Mouse (Mus musculus) bone marrow macrophage, adult 2 months (primary cell): ENCODE results near the gene H2-T23. TPM values are rescaled to one million over a fixed set of nuclear protein-coding genes. Genes with fewer than 3 reads are reported as not detected.
"Not testable (repeated sequence)": the region's sequence is repeated elsewhere in the genome, so short reads cannot be mapped to it uniquely, and the experiment has no call there.

ENCODE experiments used
- H3K27ac ChIP-seq: 2 replicates; pipeline ENCODE4 v1.5.1; 2012; ENCODE audit warnings: low read depth, low read length; ENCODE audit not compliant: insufficient read depth
- H3K4me1 ChIP-seq: 2 replicates; pipeline ENCODE4 v1.6.1; 2012; ENCODE audit warnings: low read length; ENCODE audit not compliant: control insufficient read depth, insufficient read depth
- H3K4me3 ChIP-seq: 2 replicates; pipeline ENCODE4 v1.5.1; 2012; ENCODE audit warnings: mild to moderate bottlenecking, low read length, moderate library complexity; ENCODE audit not compliant: insufficient read depth
- CTCF ChIP-seq: IDR thresholded peaks from 2 replicates; pipeline ENCODE4 v1.5.1; 2012; ENCODE audit warnings: low read depth, mild to moderate bottlenecking, low read length, moderate library complexity
- POLR2A ChIP-seq: IDR thresholded peaks from 2 replicates; pipeline ENCODE4 v1.6.1; 2012; ENCODE audit warnings: mild to moderate bottlenecking, low read depth, low read length, borderline replicate concordance
- polyA plus RNA-seq: library from polyadenylated mRNA; stranded (reverse); fragments of >200 nt; gene quantifications from 2 replicates; pipeline ENCODE4 v1.2.4, GENCODE M21; 2012; ENCODE audit not compliant: missing spikeins, insufficient read depth, insufficient read length

Gene H2-T23
- 351 and 364 TPM in 2 replicates for polyA plus RNA-seq

DNA sequence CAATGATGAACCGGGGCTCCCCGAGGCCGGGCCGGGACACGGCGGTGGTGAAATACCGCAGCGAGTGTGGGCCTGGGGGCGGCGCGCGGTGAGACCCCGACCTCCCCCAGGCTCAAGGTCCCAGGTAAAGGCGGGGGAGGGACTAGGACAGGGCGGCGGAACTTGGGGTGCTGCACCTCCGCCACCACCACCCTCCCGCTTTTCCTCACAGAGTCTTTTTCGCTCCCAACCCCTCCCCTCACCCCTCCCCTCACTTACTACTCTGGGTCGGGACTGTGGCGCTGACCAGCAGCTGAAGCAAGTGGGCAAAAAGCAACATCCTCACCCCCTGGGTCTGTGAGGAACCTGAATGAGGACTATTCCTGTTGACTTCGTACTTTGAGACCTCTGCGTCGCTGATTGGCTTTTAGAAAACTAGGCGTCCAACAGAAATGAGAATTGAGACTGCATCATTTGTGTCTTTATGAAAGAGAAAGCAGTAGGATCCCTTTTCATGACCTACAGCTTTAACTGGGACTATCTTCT is at the start of gene H2-T23:
Gene H2-T23 (minus strand): TSS at position 505 of the 525 bp plus-strand sequence.
- H3K4me3 ChIP-seq = peak within 1 kb of the TSS; percentile 75
- H3K27ac ChIP-seq = peak within 1 kb of the TSS; percentile 19; the same call in 1 of the 2 replicates
- H3K4me1 ChIP-seq = not testable (repeated sequence)

DNA sequence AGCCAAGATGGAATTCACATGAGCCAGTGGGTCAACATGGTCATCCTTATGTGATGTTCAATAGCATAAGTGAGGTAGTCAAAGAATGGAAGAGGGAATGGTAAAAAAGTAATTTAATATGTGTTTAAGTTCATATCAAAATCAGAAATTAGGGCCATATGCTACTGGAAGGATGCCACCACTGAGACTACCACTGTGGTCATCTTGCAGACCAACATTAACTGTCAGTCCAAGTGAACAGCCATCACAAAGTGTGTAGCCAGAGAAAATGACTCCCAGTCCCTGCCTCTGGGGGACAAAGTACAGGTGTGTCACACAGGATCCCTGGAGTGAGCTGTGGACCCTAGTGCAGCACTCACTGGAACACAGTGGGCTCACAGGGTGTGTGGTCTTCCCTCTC is 49.2 kb upstream of the H2-T23 start:
- not testable (repeated sequence) for H3K4me3 ChIP-seq, H3K27ac ChIP-seq, H3K4me1 ChIP-seq

- TF ChIP-seq CTCF (peak; percentile 53), POLR2A (no peak)
- Histone ChIP-seq H3K4me1 (no peaks in the 10 kb centered on the region), H3K27ac (no peak overlapping the region), H3K4me3 (no peak overlapping the region)
Measured at GRCm38 (mm10) chr17:36060829-36061228, 28.2 kb upstream of the H2-T23 start.

DNA sequence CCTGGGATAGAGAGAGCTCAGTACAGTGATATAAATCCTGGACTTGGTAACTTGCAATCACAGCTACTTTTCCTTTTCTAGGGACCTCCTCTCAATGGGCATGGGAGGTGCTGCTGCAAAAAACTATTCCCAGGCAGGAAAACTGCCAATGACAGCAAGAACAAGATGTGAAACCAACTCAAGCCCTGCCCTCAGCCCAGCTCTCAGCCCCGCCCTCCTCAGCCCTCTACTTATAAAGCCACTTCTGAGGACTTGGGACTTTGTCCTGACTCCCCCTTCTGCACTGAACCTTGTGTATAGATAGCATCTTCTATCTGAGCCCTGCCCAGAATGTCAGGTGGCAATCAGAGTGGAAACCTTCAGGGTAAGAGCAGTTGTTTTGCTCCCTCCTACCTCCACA is 25.7 kb upstream of the H2-T23 start, which contains the start of gene Gm11127:
Gene Gm11127 (minus strand): TSS at position 10 of the 400 bp plus-strand sequence.
- H3K4me1 ChIP-seq, H3K27ac ChIP-seq, H3K4me3 ChIP-seq: not testable (repeated sequence)

DNA sequence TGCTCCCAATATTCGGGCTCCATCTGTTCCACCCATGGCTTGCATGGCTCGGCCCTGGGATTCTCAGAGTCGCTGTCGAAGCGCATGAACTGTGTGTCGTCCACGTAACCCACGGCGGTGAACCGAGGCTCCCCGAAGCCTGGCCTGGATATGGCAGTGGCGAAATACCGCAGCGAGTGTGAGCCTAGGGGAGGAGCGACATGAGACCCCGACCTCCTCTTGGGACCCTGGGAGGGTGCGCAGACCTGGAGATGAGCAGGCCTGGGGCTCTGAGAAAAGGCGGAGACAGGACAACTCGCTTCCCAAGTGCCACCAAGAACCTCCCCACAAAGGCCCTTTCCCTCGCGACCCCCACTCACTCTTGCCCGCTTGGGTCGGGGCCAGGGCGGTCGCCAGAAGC is 25.3 kb upstream of the H2-T23 start:
- not testable (repeated sequence) for H3K4me3 ChIP-seq, H3K27ac ChIP-seq, H3K4me1 ChIP-seq

DNA sequence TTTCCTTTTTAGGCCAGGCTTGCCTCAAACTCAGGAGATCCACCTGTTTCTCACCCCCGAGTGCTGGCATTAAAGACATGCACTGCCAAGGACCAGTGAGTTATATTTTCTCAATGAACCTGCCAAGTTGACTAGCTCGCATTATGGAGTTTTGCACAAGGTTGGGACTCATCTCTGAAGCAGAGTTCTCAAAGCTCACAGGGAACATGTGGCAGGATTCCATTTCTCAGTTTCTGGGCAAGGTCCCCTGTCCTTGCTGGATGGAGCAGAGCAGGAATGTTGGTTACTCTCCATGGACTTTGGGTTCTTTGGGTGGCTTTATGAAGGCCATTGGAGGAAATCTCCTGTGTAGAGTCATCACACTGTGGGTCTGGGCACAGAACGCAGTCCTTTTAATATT is 10.6 kb upstream of the H2-T23 start:
- no peak for TF ChIP-seq POLR2A
- no peak for TF ChIP-seq CTCF
- Histone ChIP-seq H3K27ac (peak overlapping the region; percentile 24; the same call in 1 of the 2 replicates), H3K4me3 (peak overlapping the region; percentile 59), H3K4me1 (peaks cover 15% of the 10 kb centered on the region)

DNA sequence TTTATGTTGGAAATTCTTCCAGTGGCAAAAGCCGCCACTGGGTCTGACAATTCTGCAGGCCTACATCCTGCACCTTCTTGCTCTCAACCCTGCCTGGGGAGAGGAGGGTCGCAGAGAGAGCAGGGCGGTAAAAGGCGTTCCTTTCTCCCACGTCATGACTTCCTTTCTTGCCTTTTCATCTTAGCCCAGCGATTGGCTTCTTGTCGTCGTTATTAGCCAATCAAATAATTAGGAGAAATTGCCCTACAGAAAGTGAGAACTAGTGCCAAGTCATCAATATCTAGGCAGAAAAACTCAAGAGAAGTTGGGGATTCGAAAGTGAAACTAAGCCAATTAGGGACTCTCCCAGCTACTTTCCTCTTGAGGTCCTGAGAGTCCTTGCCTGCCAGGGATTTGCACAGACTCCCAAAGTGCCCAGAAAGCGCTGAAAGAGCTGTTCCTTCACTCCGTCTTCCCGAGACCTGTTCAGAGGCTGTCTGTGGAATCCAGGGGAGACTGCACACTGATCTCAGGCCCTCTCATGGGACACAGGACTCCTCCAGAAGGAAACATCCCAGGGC is 10.0 kb upstream of the H2-T23 start, which contains the start of the genes H2-T22 and Gm6034:
Gene H2-T22 (minus strand): TSS at position 138 of the 560 bp plus-strand sequence.
Gene Gm6034 (plus strand): TSS at position 352 of the 560 bp plus-strand sequence.
- Histone ChIP-seq H3K27ac (peak within 1 kb of the TSS; percentile 24; the same call in 1 of the 2 replicates), H3K4me3 (peak within 1 kb of the TSS; percentile 61), H3K4me1 (peaks cover 15% of the 10 kb centered on the region)

GRCm38 (mm10) chr17:36042055-36042454 is 9.4 kb upstream of the H2-T23 start:
- Histone ChIP-seq H3K4me1 (peaks cover 15% of the 10 kb centered on the region), H3K4me3 (peak overlapping the region; percentile 61)
- H3K27ac ChIP-seq = not testable (repeated sequence)

GRCm38 (mm10) chr17:36040604-36041003 is 7.9 kb upstream of the H2-T23 start:
- H3K4me1 ChIP-seq = peaks cover 15% of the 10 kb centered on the region
- not testable (repeated sequence) for H3K4me3 ChIP-seq, H3K27ac ChIP-seq

DNA sequence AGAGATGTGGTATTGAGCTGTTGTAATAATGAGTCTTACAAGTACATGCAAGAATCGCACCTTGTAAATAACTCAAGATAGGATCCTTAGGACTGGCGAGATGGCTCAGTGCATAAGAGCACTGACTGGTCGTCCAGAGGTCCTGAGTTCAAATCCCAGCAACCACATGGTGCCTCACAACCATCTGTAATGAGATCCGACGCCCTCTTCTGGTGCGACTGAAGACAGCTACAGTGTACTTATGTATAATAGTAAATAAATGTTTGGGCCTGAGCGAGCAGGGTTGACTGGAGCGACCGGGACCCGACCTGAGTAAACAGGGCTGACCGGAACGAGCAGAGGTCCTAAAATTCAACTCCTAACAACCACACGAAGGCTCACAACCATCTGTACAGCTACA is 3.5 kb upstream of the H2-T23 start:
- H3K27ac ChIP-seq = not testable (repeated sequence)

DNA sequence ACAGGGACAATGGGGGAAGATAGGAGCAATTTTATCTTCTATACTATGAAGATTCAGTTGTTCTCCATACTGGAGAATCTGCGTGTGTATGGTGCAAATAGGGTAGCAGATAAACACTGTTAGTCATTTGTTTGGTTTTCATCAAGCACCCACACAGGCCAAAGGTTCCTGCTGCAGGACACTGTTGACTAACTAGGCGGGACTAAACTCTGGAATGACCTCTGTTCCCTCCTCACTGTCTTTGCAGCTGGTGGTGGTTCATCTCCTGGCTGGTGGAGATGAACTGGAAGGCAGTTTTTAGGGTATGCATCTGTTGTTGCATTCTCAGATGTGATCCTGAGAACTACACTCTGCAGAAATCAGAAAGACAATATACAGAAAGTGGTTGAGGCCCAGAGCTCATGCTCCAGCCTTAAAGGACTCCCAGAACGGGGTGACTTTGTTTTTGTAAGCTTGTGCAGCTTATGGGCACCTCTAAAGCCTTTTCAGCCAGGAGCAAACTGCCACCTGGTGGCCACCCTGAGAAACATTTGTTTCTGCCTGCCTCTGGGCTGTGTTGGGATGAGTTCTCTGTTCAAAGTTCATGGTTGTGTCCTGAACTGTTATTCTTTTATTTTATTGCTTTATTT is 2.5 kb upstream of the H2-T23 start:
- not testable (repeated sequence) for H3K4me1 ChIP-seq, H3K4me3 ChIP-seq, H3K27ac ChIP-seq

More for the DNA sequence above, 3.5 kb upstream of the H2-T23 start:
- not testable (repeated sequence) for H3K4me1 ChIP-seq, H3K4me3 ChIP-seq

DNA sequence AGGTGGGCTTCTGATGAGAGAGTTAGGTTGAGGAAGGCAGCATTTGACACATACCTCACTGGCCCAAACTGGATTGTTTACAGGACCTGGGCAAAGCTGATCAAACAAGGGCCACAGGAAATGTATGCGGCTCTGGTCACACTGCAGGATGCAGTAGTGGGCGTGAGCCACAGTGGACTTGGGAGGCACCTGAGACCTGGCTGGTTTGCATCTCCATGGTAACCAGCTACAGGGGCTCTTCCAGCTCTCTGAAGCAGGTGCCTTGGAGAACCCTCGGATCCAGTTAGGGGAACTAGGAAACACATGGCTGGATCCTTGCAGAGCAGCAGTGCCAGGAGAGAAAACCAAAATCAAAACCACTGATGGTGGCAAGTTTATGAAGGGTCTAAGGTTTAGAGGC is 1.9 kb upstream of the H2-T23 start:
- not testable (repeated sequence) for H3K27ac ChIP-seq, H3K4me3 ChIP-seq, H3K4me1 ChIP-seq
